Mouse (Mus musculus) ovary, postnatal 14 days (tissue): ENCODE data around the gene Mslnl.
"Not testable (repeated sequence)": the region's sequence is repeated elsewhere in the genome, so short reads cannot be mapped to it uniquely, and the experiment has no call there.

Experiments
- DNase-seq: peaks from one replicate; pipeline ENCODE4 v3.0.0; 2022; ENCODE audit warnings: low spot score

Mslnl gene

DNA sequence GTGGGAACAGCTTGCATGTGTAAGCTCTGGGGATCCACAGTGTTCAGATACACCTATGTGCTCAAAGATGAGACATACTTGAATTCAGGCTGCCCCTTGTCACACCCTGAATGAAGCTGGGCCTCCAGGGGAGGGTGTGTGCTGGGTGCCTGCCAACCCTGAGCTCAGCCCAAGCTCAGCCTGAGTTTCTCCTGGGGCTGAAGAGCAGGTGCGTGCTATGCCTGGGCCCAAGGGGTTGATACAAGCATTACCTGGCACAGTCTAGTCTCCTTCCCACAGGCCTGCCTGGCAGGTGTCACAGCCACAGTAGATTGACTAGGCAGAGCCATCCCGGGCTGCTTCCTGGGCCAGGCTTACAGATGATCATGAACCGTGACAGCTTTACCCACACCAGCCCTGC is at the start of gene Mslnl:
Gene Mslnl (plus strand): TSS at position 298 of the 400 bp plus-strand sequence.
- no peak for DNase-seq

DNA sequence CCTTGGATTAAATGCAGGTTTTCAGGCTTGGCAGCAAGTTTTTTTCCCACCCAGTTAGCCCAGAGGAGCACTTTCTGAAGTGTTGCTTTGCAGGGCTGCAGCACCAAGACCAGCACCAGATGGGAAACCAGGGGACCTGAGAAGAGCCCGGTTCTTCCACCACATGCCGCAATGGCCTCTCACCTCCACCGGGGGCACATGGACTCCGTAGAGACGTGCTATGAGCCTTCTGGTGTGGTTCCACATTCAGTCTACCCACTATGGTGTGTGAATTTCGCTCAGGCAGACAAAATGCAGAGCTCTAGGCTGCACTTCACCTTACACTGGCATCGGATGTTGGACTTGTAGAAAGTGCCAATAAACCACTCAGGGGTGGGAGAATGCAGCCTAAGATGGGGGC is 49.5 kb upstream of the Mslnl start:
- no peak for DNase-seq

DNA sequence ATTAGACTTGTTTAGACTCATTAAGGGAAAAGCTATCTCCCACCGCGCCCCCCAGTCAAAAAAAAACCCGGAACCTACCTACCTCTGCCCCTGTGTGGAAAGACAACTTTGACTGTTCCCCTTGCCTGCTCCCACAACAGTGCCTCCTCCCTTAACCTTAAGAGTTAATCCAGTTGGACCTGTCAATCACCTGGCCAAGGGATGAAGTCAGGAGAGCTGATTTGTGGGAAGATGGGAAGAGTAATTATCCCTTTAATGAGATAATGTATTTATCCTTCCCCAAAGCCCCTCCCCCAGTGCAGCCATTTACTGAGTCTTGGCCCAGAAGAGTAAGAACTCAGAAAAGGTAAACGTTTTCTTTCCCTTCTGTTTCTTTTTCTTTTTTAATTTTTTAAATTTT is 46.9 kb upstream of the Mslnl start:
- DNase-seq, result no peak

DNA sequence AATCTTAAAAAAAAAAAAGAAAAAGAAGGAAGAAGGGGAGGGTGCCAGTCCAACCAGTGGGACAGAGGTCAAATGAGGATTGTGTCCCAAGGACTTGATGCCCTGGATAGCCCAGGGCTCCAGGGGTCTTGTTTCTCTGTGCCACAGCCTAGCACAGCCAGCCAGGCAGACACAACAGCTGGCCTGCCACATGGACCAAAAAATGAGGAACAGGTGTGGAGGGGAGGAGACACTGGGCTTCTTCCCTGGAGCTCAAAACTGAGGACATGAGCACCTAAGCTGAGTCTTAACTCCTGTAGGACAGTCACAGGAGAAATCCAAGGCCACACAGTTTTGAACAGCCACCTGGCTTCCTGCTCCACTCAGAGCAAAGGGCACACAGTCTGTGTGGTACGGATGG is 39.6 kb upstream of the Mslnl start:
- DNase-seq, result no peak

DNA sequence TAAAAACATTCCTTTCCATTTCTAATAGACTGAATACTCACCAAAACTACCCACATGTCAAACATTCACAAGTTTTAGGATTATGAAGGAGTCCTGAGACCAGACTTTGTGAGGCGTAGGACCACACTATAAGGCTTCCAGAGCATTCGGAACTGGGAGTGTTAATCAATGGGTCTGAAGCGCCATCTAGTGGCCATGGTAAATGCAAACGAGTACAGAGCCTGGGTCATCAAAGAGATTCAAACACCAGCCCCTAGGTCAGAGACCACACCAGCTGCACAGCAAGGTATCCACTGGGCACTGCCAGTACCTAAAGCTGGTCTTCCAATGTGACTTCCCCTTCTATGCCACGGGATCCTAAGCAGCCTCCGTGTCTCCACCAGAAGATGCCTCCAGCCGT is 37.4 kb upstream of the Mslnl start:
- peak; percentile 70 for DNase-seq

DNA sequence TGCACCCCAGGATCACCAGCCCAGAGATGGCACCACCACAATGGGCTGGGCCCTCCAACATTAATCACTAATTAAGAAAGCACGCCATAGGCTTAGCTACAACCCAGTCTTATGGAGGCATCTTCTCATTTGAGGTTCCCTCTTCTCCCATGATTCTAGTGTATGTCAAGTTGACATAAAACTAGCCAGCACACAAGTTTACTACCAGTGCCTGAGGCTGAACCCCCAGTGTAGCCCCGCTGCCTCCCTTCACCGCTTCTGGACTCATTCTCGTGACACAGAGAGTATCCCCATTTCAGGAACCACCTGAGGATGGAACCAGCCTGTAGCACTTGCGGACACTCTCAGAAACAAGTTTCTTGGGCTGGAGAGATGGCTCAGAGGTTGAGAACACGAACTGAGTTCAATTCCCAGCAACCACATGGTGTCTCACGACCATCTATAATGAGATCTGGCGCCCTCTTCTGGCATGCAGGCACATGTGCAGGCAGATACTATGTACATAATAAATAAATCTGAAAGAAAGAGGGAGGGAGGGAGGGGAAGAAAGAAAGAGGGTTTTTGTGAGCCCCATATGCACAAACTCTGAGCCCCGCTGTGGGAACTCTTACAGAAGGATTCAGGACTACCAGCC is 34.9 kb upstream of the Mslnl start:
- no peak for DNase-seq

DNA sequence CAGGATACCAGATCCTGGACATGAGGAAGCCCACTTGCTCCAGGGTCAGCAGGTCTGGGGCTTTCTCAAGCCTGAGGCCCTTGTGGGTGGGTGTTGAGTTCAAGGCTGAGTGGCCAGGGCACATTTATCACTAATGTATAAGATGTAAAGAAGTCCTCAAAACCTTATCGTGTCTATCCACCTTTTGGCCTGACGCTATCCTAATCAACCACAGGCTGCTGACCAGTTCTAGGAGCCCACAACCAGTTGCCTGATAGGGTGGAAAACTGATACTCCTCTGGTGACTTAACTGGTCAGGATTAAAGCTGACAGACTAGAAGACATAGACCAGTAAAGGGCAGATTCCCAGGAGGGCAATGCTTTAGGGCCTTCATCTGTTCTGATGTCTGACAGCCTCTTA is 25.8 kb upstream of the Mslnl start:
- no peak for DNase-seq

DNA sequence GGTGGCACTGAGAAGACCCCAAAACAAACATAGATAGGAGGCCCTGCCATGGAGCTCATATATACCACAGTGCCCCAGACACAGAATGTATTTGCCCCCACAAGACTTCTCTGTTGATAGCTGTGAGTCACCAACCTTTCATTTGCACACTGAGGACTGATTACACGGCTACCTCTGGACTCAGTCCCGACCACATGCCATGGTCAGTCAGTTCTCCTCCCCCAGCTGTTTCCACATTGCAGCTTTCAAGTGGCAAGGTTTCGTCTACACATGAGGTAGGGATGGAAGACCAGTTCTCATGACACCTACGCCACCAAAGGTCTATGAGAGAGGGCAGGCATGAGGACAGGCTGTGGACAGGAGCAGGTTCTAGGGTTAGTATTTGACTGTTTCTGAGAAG is 24.7 kb upstream of the Mslnl start:
- DNase-seq, result no peak

DNA sequence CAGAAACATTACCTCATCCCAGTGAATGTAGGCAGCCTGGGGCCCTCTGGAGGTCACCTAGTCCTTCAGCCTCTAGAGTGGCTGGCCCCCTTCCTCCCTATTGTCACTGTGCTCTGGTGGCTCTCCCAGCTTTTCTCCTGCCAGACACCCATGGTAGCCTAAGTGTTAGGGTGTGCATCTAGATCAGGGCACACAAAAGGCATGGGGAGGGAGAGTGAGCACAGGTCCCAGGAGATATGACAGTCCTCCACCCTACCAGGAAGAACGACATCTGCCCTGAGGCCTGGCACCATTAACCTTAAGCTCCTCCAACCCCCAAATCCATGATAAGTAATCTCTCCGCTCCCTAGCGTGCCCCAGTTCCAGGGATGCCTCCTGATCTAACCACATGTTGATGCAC is 20.2 kb upstream of the Mslnl start:
- DNase-seq, result no peak

DNA sequence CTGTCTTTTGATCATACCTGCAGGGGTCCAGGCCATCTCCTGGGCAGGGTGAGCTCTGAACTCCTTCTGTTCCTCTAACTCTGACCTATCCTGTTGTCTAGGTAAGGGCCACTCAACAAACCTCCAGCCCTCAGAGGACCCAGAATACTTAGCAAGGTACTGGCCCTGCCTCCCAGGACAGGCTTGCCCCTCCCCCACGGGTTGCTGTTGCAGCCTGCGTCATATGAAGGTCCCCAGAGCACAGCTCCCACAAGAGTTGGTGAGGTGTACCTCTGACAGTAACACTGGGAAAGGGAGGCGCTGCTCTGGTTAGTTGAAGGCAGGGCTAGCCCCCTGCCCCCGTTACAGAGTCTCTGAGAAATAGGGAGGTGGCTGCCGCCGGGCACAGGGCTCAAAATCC is 19.7 kb upstream of the Mslnl start:
- no peak for DNase-seq

DNA sequence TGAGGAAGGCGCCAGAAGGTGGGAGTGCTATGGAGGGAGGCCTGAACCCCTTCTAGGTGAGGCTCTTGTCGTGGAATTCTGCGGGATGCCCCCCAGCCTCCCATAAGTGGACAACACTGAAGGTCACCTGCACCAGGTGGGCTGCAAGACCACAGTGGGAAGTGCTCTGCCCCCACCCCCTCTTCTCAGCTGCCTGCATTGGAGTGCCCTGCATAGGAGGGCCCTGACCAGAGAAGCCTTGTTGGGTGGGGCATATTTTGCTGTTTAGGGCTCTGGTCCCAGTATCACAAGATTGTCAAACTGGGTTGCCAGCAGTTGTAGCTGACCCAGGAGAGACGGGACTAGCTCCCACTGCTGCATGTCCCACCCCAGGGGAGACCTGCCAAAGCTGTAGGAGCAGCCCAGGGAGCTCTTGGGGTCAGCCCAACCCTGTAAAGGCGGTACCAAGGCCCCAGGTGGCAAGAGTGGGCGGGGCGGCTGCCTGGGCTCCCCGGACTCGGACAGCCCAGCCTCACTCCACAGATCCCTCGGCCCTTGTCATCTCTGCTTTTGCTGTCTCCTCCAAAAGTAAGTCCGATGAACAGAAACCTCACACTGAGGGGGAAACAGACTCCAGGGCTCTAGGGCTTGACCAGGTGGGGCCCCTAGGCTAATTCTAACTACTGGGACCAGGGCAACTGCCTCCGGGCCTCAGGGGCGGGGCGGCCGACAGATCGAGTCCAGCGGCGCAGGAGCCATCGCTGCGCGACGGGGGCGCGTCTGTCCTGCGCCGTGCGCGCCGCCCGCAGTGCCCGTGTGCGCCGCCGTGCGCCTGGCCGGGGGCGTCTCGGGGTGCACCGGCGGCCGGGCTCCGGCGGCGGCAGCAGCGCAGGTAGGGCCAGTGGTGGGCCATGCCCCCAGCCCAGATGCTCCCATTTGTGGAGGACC is 18.9 kb upstream of the Mslnl start, which contains the start of gene Gng13:
Gene Gng13 (plus strand): TSS at position 461 of the 927 bp plus-strand sequence.
- DNase-seq, result no peak

DNA sequence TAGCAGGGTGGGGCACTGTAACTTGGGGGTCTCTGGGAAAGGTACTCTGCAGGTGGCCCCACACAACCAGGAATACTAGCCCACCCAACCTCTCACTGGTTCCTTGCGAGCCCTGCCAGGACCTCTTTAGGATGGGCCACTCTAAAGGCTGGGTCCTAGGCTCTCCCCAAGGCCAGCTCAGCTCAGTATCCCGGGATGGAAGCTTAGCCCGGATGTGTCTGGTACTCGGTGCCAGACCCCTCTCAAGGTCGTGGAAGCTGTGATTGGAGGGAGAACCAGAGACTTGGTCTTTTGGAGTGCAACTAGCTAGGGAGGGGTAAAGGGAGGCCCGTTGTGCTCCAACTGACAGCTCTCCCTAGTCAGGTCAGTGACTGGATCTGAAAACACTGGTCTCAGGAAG is 18.2 kb upstream of the Mslnl start:
- DNase-seq, result no peak

DNA sequence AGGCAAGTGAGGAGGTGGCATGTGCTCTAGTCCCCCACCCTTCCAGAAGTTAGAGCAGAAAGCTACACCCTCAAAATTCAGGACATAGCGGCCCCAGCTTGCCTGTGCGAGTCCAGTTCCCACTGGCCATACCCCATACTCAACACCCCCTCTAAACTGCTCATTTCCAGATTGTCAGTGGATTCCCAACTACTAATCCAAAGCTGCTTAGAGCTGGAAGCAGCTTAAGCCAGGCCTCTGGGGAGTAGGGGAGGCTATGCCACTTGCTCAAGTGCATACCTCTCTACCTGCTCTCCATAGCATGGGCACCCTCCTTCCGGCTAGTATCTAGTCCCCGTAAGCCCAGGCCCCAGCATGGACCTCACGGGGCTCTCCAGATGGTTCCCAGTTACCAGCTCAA is 14.4 kb upstream of the Mslnl start:
- DNase-seq, result no peak

DNA sequence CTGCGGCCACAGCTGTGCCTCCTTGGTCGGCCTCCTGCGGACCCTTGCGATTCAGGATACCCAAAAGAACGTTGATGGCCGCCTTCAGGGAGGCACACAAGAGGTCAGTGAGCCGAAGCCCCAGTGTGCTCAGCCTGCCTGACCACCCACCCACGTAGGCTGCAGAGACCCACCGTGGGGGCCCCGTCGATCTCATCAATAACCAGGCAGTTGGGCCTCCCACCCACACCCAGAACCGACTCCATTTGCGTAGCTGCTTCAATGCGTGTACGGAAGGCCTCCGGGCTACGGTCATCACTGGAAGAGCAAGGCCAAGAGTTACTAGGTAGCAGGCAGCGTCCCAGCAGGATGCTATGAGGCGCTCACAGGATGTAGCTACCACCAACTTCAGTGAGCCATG is 12.4 kb upstream of the Mslnl start:
- no peak for DNase-seq

DNA sequence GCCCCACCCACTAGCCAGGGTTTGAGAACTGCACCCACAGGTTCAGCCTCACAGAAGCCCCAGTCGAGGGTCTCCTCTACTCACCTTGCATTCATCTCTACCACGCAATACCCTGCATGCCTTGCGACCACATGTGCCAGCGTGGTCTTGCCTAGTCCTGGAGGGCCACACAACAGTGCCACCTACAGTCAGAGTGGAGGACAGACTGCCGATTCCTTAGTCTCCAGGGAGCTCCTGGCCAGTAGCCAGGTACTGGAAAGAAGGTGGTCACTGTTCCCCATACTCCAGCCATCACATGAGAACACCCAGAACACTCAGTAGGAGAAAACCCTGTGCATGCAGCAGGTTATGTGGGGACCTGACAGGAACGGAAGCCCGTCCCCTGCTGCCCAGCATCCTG is 11.9 kb upstream of the Mslnl start:
- DNase-seq, result no peak

DNA sequence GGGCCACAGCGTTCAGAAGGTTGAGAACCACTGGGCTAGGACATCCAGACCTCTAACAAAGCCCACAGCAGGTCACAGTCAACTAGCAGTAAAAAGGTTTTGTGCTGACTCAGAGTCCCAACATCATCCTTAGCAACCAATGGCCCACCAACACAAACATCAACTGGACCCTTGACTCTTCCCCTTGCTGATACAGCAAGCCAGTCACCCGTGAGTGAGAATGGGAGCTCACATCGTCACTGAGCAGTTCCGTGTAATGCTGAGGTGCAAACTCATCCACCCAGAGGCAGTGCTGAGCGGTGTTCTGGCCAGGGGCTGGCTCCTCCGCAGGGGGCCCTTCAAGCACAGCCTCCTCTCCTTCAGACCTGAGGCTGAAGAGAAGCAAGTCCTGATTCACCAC is 10.6 kb upstream of the Mslnl start:
- DNase-seq, result no peak

DNA sequence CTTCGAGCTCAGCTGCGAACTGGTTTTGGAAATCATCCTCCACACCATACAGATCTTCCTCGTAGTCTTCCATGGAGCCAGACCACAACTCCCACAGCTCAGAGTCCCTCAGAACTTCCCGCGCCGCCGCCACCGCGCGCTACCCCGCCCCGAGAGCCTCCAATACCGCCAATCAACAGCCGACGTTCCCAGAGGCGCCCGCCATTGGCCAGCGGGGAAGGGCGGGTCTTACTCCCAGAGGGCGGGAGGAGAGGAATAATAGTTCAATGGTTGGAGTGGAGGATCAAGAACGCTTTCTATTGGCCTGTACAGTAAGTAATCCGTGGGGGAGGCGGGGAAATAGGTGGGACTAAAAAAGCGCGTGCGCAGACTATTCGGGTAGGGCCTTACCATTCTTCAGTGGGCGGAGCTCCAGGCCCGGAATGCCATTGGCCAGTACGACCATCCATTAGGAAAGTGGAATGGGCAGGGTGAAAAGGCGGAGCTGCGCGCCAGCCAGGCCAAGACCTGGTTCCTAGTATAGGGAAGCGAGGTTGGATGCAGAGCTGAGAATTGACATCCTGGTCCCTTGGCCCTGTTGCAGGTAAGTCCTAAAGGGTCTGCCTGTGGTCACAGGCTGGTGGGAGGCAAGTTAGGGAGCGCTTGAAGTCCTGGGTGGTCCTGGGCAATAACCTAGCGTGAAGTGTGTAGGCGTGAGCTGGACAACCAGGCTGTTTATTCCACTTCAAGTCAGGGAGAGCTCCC is 8.4 kb upstream of the Mslnl start, which contains the start of the genes Chtf18 and Rpusd1:
Gene Chtf18 (minus strand): TSS at position 155 of the 744 bp plus-strand sequence.
Gene Rpusd1 (plus strand): TSS at position 406 of the 744 bp plus-strand sequence.
- DNase-seq, result peak; percentile 98

DNA sequence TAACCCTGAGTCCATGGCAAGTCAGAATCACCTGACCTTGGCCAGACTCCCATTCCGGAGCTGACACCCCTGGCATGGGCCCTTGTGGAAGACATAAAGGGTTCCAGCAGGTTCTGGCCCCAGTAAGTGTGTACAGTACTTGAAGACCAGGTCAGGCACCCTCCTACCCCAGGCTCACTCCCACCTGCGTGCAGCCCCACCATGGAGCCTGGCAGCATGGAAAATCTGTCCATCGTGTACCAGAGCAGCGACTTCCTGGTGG is 7.9 kb upstream of the Mslnl start:
- DNase-seq, result no peak

DNA sequence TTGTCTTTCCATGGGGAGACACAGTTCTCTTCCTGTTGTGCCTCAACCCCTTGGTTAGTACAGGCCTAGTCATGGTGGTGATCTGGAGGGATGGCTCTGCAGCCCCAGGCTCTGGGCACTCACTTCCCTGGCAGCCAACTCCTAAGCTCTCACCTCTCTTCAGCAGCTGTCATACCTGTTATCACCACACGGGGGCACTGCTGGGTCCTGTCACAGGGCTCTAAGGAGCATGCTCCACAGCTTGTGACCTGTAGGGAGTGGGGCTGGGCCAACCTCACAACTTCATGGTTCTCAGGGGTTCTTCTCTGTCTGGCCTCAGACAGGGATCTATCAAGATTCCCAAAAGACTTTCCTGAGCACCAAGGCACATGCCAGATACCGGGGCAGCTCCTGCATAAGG is 3.8 kb upstream of the Mslnl start:
- DNase-seq, result peak; percentile 80

DNA sequence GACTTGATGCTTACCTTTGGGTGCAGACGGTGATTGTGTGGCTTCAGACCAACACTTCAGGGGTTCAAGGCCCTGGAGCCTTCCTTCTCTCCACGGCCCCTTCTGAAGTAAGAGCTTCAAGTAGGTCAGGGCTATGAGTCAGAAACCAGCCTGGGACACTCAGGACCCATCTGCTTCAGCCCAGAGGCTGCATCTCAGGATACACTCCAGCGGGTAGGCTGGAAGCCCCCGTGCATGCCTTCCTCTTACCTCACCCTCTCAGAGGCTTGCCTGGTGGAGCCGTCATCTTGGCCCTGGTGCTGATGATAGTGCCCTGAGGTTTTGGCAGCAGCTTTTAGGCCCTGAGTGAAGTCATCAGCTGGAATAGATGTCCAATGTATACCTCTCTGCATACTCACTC is 596 bp upstream of the Mslnl start:
- DNase-seq, result no peak

DNA sequence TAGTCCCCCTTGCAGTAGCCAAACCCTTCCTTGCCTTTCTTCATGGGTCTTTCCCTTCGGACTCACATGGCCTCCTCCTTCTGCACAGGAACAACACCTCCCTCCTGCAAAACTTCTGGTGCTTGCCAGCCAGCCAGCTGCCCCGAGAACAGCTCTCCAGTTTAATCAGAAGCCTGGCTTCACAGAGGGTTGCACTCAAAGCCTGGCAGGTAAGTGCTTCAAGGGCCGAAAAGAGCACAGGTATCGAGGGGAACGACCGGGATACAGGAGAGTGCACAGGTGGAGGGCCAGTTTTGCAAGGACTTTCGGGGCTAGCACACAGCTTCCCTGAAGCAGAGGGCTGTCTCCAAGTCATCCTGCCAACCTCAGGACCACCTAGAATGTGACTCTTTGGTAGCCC is 3.0 kb downstream of the Mslnl start:
- DNase-seq, result no peak

DNA sequence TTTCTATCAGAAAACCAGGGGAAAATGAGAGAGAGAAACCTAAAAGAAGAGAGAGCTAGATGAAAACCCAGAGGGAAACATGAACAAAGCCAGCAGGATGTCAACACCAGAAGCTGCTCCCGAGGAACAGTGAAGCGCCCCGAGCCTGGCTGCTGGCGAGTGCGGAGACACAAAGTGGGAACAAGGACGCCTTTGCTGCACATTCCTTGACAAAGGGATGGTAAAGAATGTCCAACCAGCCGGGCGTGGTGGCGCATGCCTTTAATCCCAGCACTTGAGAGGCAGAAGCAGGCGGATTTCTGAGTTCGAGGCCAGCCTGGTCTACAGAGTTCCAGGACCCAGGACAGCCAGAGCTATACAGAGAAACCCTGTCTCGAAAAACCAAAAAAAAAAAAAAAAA is 5.6 kb downstream of the Mslnl start:
- DNase-seq, result not testable (repeated sequence)

DNA sequence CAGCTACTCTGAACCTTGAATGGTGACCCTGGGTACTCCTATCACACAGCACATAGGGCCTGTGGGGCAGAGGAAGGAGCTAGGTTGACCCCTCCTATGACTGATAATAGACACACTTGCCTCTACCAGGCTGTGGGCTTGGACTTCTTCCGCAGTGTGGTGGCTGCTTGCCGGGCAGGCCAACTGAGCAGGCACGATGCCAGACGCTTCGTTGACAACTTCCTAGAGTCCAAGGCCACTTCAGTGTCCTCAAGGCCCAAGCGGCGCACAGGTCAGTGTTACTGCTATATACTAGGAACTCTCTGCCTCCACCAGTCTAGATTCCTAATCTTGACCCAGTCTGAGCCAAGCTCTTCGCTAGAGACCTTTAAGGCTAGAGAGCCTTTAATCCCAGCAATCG is 8.0 kb downstream of the Mslnl start:
- no peak for DNase-seq
